Mouse (Mus musculus) kidney, adult 2 months (tissue): ENCODE measurements at regions not wholly inside any gene's neighbourhood (a gene's known extent, or its start where the extent isn't known, plus 50 kb on each side); places are given as distances from the start of the nearest gene placed in this dataset.

Experiments used
- DNase-seq: peaks from one replicate; pipeline ENCODE4 v3.0.0; 2021
- H3K27ac ChIP-seq: fragments of 200-500 bp; 2 replicates; pipeline ENCODE4 v1.5.1; 2012; ENCODE audit warnings: low read depth, low read length, control low read depth, inconsistent platforms; ENCODE audit not compliant: insufficient read depth
- H3K27me3 ChIP-seq: fragments of 200-500 bp; replicated peaks from 2 replicates; pipeline ENCODE4 v1.6.1; 2012; ENCODE audit warnings: mild to moderate bottlenecking, moderate library complexity, low read length, inconsistent platforms; ENCODE audit not compliant: control insufficient read depth, insufficient read depth
- H3K36me3 ChIP-seq: fragments of 200-500 bp; 2 replicates; pipeline ENCODE4 v1.6.1; 2012; ENCODE audit warnings: mild to moderate bottlenecking, moderate library complexity, low read length, inconsistent platforms; ENCODE audit not compliant: control insufficient read depth, insufficient read depth
- H3K4me1 ChIP-seq: fragments of 200-500 bp; 2 replicates; pipeline ENCODE4 v1.6.1; 2011; ENCODE audit warnings: low read length; ENCODE audit not compliant: control insufficient read depth, insufficient read depth
- H3K4me3 ChIP-seq: fragments of 200-500 bp; 2 replicates; pipeline ENCODE4 v1.5.1; 2011; ENCODE audit warnings: mild to moderate bottlenecking, low read depth, low read length, control low read depth; ENCODE audit not compliant: insufficient read depth
- CTCF ChIP-seq: fragments of 200-500 bp; conservative IDR thresholded peaks from 2 replicates; pipeline ENCODE4 v1.5.1; 2011; ENCODE audit warnings: low read depth, mild to moderate bottlenecking, control low read depth, low read length, moderate library complexity, mixed read lengths; ENCODE audit not compliant: insufficient read depth, insufficient read length
- POLR2A ChIP-seq: fragments of 200-500 bp; IDR thresholded peaks from one replicate; pipeline ENCODE4 v1.6.1; 2011; ENCODE audit warnings: low read depth, low read length, control low read depth
- WGBS: fragments of 180-500 bp; shearing (Covaris S2); methylation state at CpG from one replicate; pipeline ENCODE4 v1.1.7; 2018; 5-methylcytosine and 5-hydroxymethylcytosine counted together

DNA sequence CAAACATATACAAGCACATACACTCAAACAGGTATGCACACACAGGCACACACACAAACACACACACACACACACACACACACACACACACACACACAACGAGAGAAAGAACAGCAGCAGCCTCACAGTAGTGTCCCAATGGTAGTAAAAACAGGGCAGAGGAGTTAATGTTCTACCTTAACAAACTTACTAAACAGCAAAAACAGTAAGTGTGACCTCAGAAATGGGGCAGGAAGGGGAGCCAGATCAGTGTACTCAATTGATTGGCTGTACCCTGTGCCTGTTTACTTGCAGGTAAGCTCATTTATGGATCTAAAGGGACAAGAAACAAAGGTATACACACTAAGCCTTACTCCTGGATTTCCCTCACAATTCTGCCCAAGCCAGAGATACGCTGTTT is 53.6 kb upstream of the Ell2 start:
- DNase-seq = peak; percentile 68
- Histone ChIP-seq H3K4me3 (no peak overlapping the region), H3K36me3 (no peaks in the 10 kb centered on the region), H3K27ac (no peak overlapping the region), H3K4me1 (peaks cover 5% of the 10 kb centered on the region; the same call in 1 of the 2 replicates), H3K27me3 (no peaks in the 10 kb centered on the region)
- 60% methylated on average over 2 of the region's 2 CpGs for WGBS
- TF ChIP-seq CTCF (no peak), POLR2A (no peak)
